Mouse (Mus musculus): ENCODE data around the gene Chid1. TPM values are rescaled to one million over a fixed set of nuclear protein-coding genes. Genes with fewer than 3 reads are reported as not detected.

The Chid1 gene
- polyA plus RNA-seq, 1 experiment from 2014 or later = 30.0 TPM

GRCm38 (mm10) chr7:141460001-141460390 lies 79.7 kb downstream of the Chid1 start:
- Histone ChIP-seq H3K27ac (no peak overlapping the region), H3K9me3 (replicated peaks; ENCODE audit: low read length) (no peaks in the 10 kb centered on the region), H3K9ac (ENCODE audit: low read depth, low read length) (no peak overlapping the region), H3K36me3 (ENCODE audit: insufficient read depth, low read length) (peaks cover 13% of the 10 kb centered on the region; the same call in 1 of the 2 replicates), H3K4me2 (ENCODE audit: low read length) (no peak overlapping the region), H3K4me1 (replicated peaks; ENCODE audit: insufficient read depth, low read length) (peaks cover 27% of the 10 kb centered on the region), H3K4me3 (replicated peaks; ENCODE audit: low read depth, low read length) (no peak overlapping the region), H3K27me3 (ENCODE audit: insufficient read depth, low read length) (no peaks in the 10 kb centered on the region)
- 62% methylated on average over 5 of the region's 5 CpGs for WGBS
- DNase-seq (ENCODE audit: low spot score) (no peak), ATAC-seq (replicated peaks; ENCODE audit: low FRiP score, low read depth) (no peak)
- TF ChIP-seq CTCF (IDR thresholded peaks at IDR 0.05; ENCODE audit: low read depth) = no peak

GRCm38 (mm10) chr7:141459301-141459711 lies 80.4 kb downstream of the Chid1 start:
- H3K27me3 ChIP-seq (ENCODE audit: insufficient read depth, low read length) = no peaks in the 10 kb centered on the region
- WGBS = 92% methylated on average over 17 of the region's 17 CpGs
- no peak overlapping the region for H3K4me3 ChIP-seq (replicated peaks; ENCODE audit: low read depth, low read length)
- no peak overlapping the region for H3K9ac ChIP-seq (ENCODE audit: low read depth, low read length)
- peaks cover 20% of the 10 kb centered on the region for H3K4me1 ChIP-seq (replicated peaks; ENCODE audit: insufficient read depth, low read length)
- H3K4me2 ChIP-seq (ENCODE audit: low read length) = no peak overlapping the region
- H3K9me3 ChIP-seq (replicated peaks; ENCODE audit: low read length) = no peaks in the 10 kb centered on the region
- H3K27ac ChIP-seq = no peak overlapping the region
- H3K36me3 ChIP-seq (ENCODE audit: insufficient read depth, low read length) = peaks cover 13% of the 10 kb centered on the region; the same call in 1 of the 2 replicates
- ATAC-seq (replicated peaks; ENCODE audit: low FRiP score, low read depth) (no peak), DNase-seq (ENCODE audit: low spot score) (no peak)
- TF ChIP-seq CTCF (IDR thresholded peaks at IDR 0.05; ENCODE audit: low read depth) = no peak

- Histone ChIP-seq H3K4me2 (ENCODE audit: low read length) (no peak overlapping the region), H3K9ac (ENCODE audit: low read depth, low read length) (no peak overlapping the region), H3K27ac (no peak overlapping the region), H3K36me3 (ENCODE audit: insufficient read depth, low read length) (peaks cover 13% of the 10 kb centered on the region; the same call in 1 of the 2 replicates), H3K4me3 (replicated peaks; ENCODE audit: low read depth, low read length) (no peak overlapping the region), H3K4me1 (replicated peaks; ENCODE audit: insufficient read depth, low read length) (peaks cover 15% of the 10 kb centered on the region), H3K27me3 (ENCODE audit: insufficient read depth, low read length) (no peaks in the 10 kb centered on the region), H3K9me3 (replicated peaks; ENCODE audit: low read length) (no peaks in the 10 kb centered on the region)
- no peak for TF ChIP-seq CTCF (IDR thresholded peaks at IDR 0.05; ENCODE audit: low read depth)
- 92% methylated on average over 11 of the region's 11 CpGs for WGBS
- ATAC-seq (replicated peaks; ENCODE audit: low FRiP score, low read depth) (no peak), DNase-seq (ENCODE audit: low spot score) (no peak)
Measured at GRCm38 (mm10) chr7:141458661-141459060, 81.0 kb downstream of the Chid1 start.

- no peaks in the 10 kb centered on the region for H3K9me3 ChIP-seq (replicated peaks; ENCODE audit: low read length)
- no peak overlapping the region for H3K4me2 ChIP-seq (ENCODE audit: low read length)
- no peak overlapping the region for H3K27ac ChIP-seq
- H3K4me1 ChIP-seq (replicated peaks; ENCODE audit: insufficient read depth, low read length) = peaks cover 15% of the 10 kb centered on the region
- H3K36me3 ChIP-seq (ENCODE audit: insufficient read depth, low read length) = peaks cover 13% of the 10 kb centered on the region; the same call in 1 of the 2 replicates
- peak; percentile 69 for TF ChIP-seq CTCF (IDR thresholded peaks at IDR 0.05; ENCODE audit: low read depth)
- no peaks in the 10 kb centered on the region for H3K27me3 ChIP-seq (ENCODE audit: insufficient read depth, low read length)
- no peak overlapping the region for H3K4me3 ChIP-seq (replicated peaks; ENCODE audit: low read depth, low read length)
- ATAC-seq (replicated peaks; ENCODE audit: low FRiP score, low read depth) = no peak
- WGBS = 75% methylated on average over 15 of the region's 15 CpGs
- H3K9ac ChIP-seq (ENCODE audit: low read depth, low read length) = no peak overlapping the region
- DNase-seq (ENCODE audit: low spot score) = peak; percentile 58
Measured at GRCm38 (mm10) chr7:141457986-141458660, 81.5 kb downstream of the Chid1 start.

GRCm38 (mm10) chr7:141457236-141457635 lies 82.4 kb downstream of the Chid1 start:
- WGBS = 95% methylated on average over 14 of the region's 14 CpGs
- Histone ChIP-seq H3K36me3 (ENCODE audit: insufficient read depth, low read length) (peaks cover 13% of the 10 kb centered on the region; the same call in 1 of the 2 replicates), H3K27ac (no peak overlapping the region), H3K27me3 (ENCODE audit: insufficient read depth, low read length) (no peaks in the 10 kb centered on the region), H3K9me3 (replicated peaks; ENCODE audit: low read length) (no peaks in the 10 kb centered on the region), H3K9ac (ENCODE audit: low read depth, low read length) (no peak overlapping the region), H3K4me3 (replicated peaks; ENCODE audit: low read depth, low read length) (no peak overlapping the region), H3K4me1 (replicated peaks; ENCODE audit: insufficient read depth, low read length) (peaks cover 10% of the 10 kb centered on the region), H3K4me2 (ENCODE audit: low read length) (no peak overlapping the region)
- ATAC-seq (replicated peaks; ENCODE audit: low FRiP score, low read depth) (no peak), DNase-seq (ENCODE audit: low spot score) (no peak)
- no peak for TF ChIP-seq CTCF (IDR thresholded peaks at IDR 0.05; ENCODE audit: low read depth)

GRCm38 (mm10) chr7:141456739-141457138 lies 82.9 kb downstream of the Chid1 start:
- 95% methylated on average over 6 of the region's 6 CpGs for WGBS
- Histone ChIP-seq H3K4me2 (ENCODE audit: low read length) (peak overlapping the region; percentile 72), H3K4me3 (replicated peaks; ENCODE audit: low read depth, low read length) (no peak overlapping the region), H3K36me3 (ENCODE audit: insufficient read depth, low read length) (peaks cover 15% of the 10 kb centered on the region), H3K27me3 (ENCODE audit: insufficient read depth, low read length) (no peaks in the 10 kb centered on the region), H3K4me1 (replicated peaks; ENCODE audit: insufficient read depth, low read length) (peaks cover 5% of the 10 kb centered on the region), H3K9me3 (replicated peaks; ENCODE audit: low read length) (no peaks in the 10 kb centered on the region), H3K27ac (no peak overlapping the region), H3K9ac (ENCODE audit: low read depth, low read length) (no peak overlapping the region)
- no peak for DNase-seq (ENCODE audit: low spot score)
- TF ChIP-seq CTCF (IDR thresholded peaks at IDR 0.05; ENCODE audit: low read depth) = no peak
- no peak for ATAC-seq (replicated peaks; ENCODE audit: low FRiP score, low read depth)
